Mouse (Mus musculus) kidney, embryonic 16.5 days (tissue): Measurements from ENCODE around the gene Rnf31. TPM values are rescaled to one million over a fixed set of nuclear protein-coding genes. Genes with fewer than 3 reads are reported as not detected.

ENCODE experiments used
- ATAC-seq: fragments of 200-750 bp; cut with Nextera tagmentation; 2 replicates; pipeline ENCODE4 v1.8.0; 2017; ENCODE audit warnings: moderate TSS enrichment; ENCODE audit not compliant: low FRiP score, low TSS enrichment
- H3K27ac ChIP-seq: fragments of 300-500 bp; sonication (generic); 2 replicates; pipeline ENCODE4 v1.5.1; 2014; ENCODE audit warnings: low read length
- H3K27me3 ChIP-seq: fragments of 300-500 bp; sonication (generic); 2 replicates; pipeline ENCODE4 v1.6.1; 2014; ENCODE audit warnings: low read length, control low read depth, mixed read lengths; ENCODE audit not compliant: insufficient read depth
- H3K36me3 ChIP-seq: fragments of 300-500 bp; sonication (generic); 2 replicates; pipeline ENCODE4 v1.6.1; 2014; ENCODE audit warnings: low read length, control low read depth, mixed read lengths; ENCODE audit not compliant: insufficient read depth
- H3K4me1 ChIP-seq: fragments of 300-500 bp; sonication (generic); 2 replicates; pipeline ENCODE4 v1.6.1; 2014; ENCODE audit warnings: low read length, control low read depth, mixed read lengths; ENCODE audit not compliant: insufficient read depth
- H3K4me2 ChIP-seq: fragments of 300-500 bp; sonication (generic); replicated peaks from 2 replicates; pipeline ENCODE4 v1.6.1; 2014; ENCODE audit warnings: low read depth, low read length
- H3K4me3 ChIP-seq: fragments of 300-500 bp; sonication (generic); 2 replicates; pipeline ENCODE4 v1.5.1; 2014; ENCODE audit warnings: mild to moderate bottlenecking, low read length
- H3K9ac ChIP-seq: fragments of 300-500 bp; sonication (generic); replicated peaks from 2 replicates; pipeline ENCODE4 v1.6.1; 2014; ENCODE audit warnings: low read length
- H3K9me3 ChIP-seq: fragments of 300-500 bp; sonication (generic); 2 replicates; pipeline ENCODE4 v1.6.1; 2016; ENCODE audit warnings: low read length, control low read depth
- WGBS: fragments of 180-500 bp; shearing (Covaris S2); extraction: QIAGEN DNeasy Blood & Tissue Kit; methylation state at CpG from one replicate; pipeline ENCODE4 v1.1.7; 2014; 5-methylcytosine and 5-hydroxymethylcytosine counted together
- polyA plus RNA-seq: library from polyadenylated mRNA; unstranded; fragments of >200 nt; fragmentation: Nextera tagmentation; extraction: Ambion mirVana; gene quantifications from 2 replicates; pipeline ENCODE4 v1.2.1, GENCODE M21; 2015

Rnf31 gene
- polyA plus RNA-seq, 1 experiment from 2014 or later = 21.3 TPM

- peak; percentile 36 for ATAC-seq
- WGBS = 22% methylated on average over 8 of the region's 8 CpGs
- peaks cover 21% of the 10 kb centered on the region for H3K4me1 ChIP-seq
- peak overlapping the region; percentile 99 for H3K4me3 ChIP-seq
- H3K27ac ChIP-seq = peak overlapping the region; percentile 95
- H3K36me3 ChIP-seq = peaks cover 35% of the 10 kb centered on the region
- no peaks in the 10 kb centered on the region for H3K9me3 ChIP-seq
- peak overlapping the region; percentile 92 for H3K9ac ChIP-seq
- H3K4me2 ChIP-seq = peak overlapping the region; percentile 88
- no peaks in the 10 kb centered on the region for H3K27me3 ChIP-seq
Measured at GRCm38 (mm10) chr14:55642679-55643059, 51.2 kb downstream of the Rnf31 start.

- peaks cover 21% of the 10 kb centered on the region for H3K4me1 ChIP-seq
- peak within 1 kb of the TSS; percentile 99 for H3K4me3 ChIP-seq
- H3K36me3 ChIP-seq = peaks cover 29% of the 10 kb centered on the region
- peak within 1 kb of the TSS; percentile 95 for H3K27ac ChIP-seq
- peak; percentile 87 for ATAC-seq
- peak within 1 kb of the TSS; percentile 92 for H3K9ac ChIP-seq
- peak within 1 kb of the TSS; percentile 88 for H3K4me2 ChIP-seq
- no peaks in the 10 kb centered on the region for H3K27me3 ChIP-seq
- H3K9me3 ChIP-seq = no peaks in the 10 kb centered on the region
- under 1% methylated on average over 86 of the region's 89 CpGs for WGBS
Measured at GRCm38 (mm10) chr14:55643060-55643907, 51.8 kb downstream of the Rnf31 start, which contains the start of gene Tm9sf1. Gene Tm9sf1, minus strand, starts transcription at chr14:55643806.

- no peak for ATAC-seq
- Histone ChIP-seq H3K4me1 (peaks cover 21% of the 10 kb centered on the region), H3K27me3 (no peaks in the 10 kb centered on the region), H3K4me2 (peak overlapping the region; percentile 88), H3K27ac (peak overlapping the region; percentile 95), H3K36me3 (peaks cover 21% of the 10 kb centered on the region), H3K4me3 (peak overlapping the region; percentile 99), H3K9me3 (no peaks in the 10 kb centered on the region), H3K9ac (peak overlapping the region; percentile 92)
- WGBS = 14% methylated on average over 17 of the region's 17 CpGs
Measured at GRCm38 (mm10) chr14:55644261-55644888, 52.9 kb downstream of the Rnf31 start.

- no peak for ATAC-seq
- WGBS = 97% methylated on average over 2 of the region's 2 CpGs
- Histone ChIP-seq H3K27me3 (no peaks in the 10 kb centered on the region), H3K27ac (no peak within 1 kb of the TSS), H3K4me1 (peaks cover 7% of the 10 kb centered on the region), H3K9me3 (no peaks in the 10 kb centered on the region), H3K4me2 (no peak within 1 kb of the TSS), H3K36me3 (no peaks in the 10 kb centered on the region), H3K9ac (no peak within 1 kb of the TSS), H3K4me3 (no peak within 1 kb of the TSS)
Measured at GRCm38 (mm10) chr14:55649884-55650283, 58.4 kb downstream of the Rnf31 start, which contains the start of gene Tssk4. Gene Tssk4, plus strand, starts transcription at chr14:55650184.

GRCm38 (mm10) chr14:55651528-55651927 is 60.0 kb downstream of the Rnf31 start:
- no peaks in the 10 kb centered on the region for H3K9me3 ChIP-seq
- H3K4me2 ChIP-seq = no peak overlapping the region
- WGBS = 90% methylated on average over 7 of the region's 7 CpGs

More at GRCm38 (mm10) chr14:55651528-55651927, 60.0 kb downstream of the Rnf31 start:
- no peaks in the 10 kb centered on the region for H3K27me3 ChIP-seq
- H3K4me1 ChIP-seq = no peaks in the 10 kb centered on the region
- no peak overlapping the region for H3K9ac ChIP-seq
- no peak for ATAC-seq
- no peak overlapping the region for H3K27ac ChIP-seq
- H3K4me3 ChIP-seq = no peak overlapping the region
- no peaks in the 10 kb centered on the region for H3K36me3 ChIP-seq

Other genes with a start within 250 kb of the Rnf31 start
- 147 and 157 TPM in 2 replicates for gene Dhrs4, start 113.0 kb upstream of the Rnf31 start, polyA plus RNA-seq
- gene Carmil3, start 101.1 kb upstream of the Rnf31 start, polyA plus RNA-seq = 2.5 and 3.0 TPM in 2 replicates
- 0.21 and 0.46 TPM in 2 replicates for gene Cpne6, start 81.3 kb upstream of the Rnf31 start, polyA plus RNA-seq
- not detected in 2 replicates for gene Nrl, start 66.7 kb upstream of the Rnf31 start, polyA plus RNA-seq
- gene Pck2, start 51.4 kb upstream of the Rnf31 start, polyA plus RNA-seq = 64.2 and 66.0 TPM in 2 replicates
- gene Dcaf11, start 31.7 kb upstream of the Rnf31 start, polyA plus RNA-seq = 117 TPM in 2 replicates
- 1.2 and 1.6 TPM in 2 replicates for gene A730061H03Rik, start 31.3 kb upstream of the Rnf31 start, polyA plus RNA-seq
- 4.5 and 4.6 TPM in 2 replicates for gene Fitm1, start 16.1 kb upstream of the Rnf31 start, polyA plus RNA-seq
- 156 and 168 TPM in 2 replicates for gene Psme1, start 13.6 kb upstream of the Rnf31 start, polyA plus RNA-seq
- 9.3 and 9.5 TPM in 2 replicates for gene Emc9, start 6.4 kb upstream of the Rnf31 start, polyA plus RNA-seq
- 207 and 226 TPM in 2 replicates for gene Psme2, start 595 bp upstream of the Rnf31 start, polyA plus RNA-seq
- 16.8 and 17.7 TPM in 2 replicates for gene Irf9, start 11.9 kb downstream of the Rnf31 start, polyA plus RNA-seq
- gene Rec8, start 26.3 kb downstream of the Rnf31 start, polyA plus RNA-seq = 23.0 and 24.2 TPM in 2 replicates
- 120 and 130 TPM in 2 replicates for gene Ipo4, start 44.2 kb downstream of the Rnf31 start, polyA plus RNA-seq
- gene Gm49378, start 46.2 kb downstream of the Rnf31 start, polyA plus RNA-seq = 1.5 and 1.6 TPM in 2 replicates
- 137 and 139 TPM in 2 replicates for gene Tm9sf1, start 52.1 kb downstream of the Rnf31 start, polyA plus RNA-seq
- 1.1 and 1.3 TPM in 2 replicates for gene Tssk4, start 58.5 kb downstream of the Rnf31 start, polyA plus RNA-seq
- gene Mdp1, start 68.8 kb downstream of the Rnf31 start, polyA plus RNA-seq = 59.8 and 61.0 TPM in 2 replicates
- gene Gmpr2, start 80.2 kb downstream of the Rnf31 start, polyA plus RNA-seq = 74.1 and 74.2 TPM in 2 replicates
- gene Nedd8, start 80.4 kb downstream of the Rnf31 start, polyA plus RNA-seq = 514 and 521 TPM in 2 replicates
- gene Tinf2, start 90.1 kb downstream of the Rnf31 start, polyA plus RNA-seq = 43.9 and 44.5 TPM in 2 replicates
- gene Tgm1, start 122.2 kb downstream of the Rnf31 start, polyA plus RNA-seq = 2.9 and 3.0 TPM in 2 replicates
- gene Rabggta, start 130.6 kb downstream of the Rnf31 start, polyA plus RNA-seq = 43.3 and 46.2 TPM in 2 replicates
- gene Dhrs1, start 154.0 kb downstream of the Rnf31 start, polyA plus RNA-seq = 112 and 119 TPM in 2 replicates
- 40.6 and 41.9 TPM in 2 replicates for gene Nop9, start 154.0 kb downstream of the Rnf31 start, polyA plus RNA-seq
- 21.1 and 21.3 TPM in 2 replicates for gene Cideb, start 166.8 kb downstream of the Rnf31 start, polyA plus RNA-seq
- gene Ltb4r2, start 169.7 kb downstream of the Rnf31 start, polyA plus RNA-seq = 0.41 and 0.45 TPM in 2 replicates
- 0.54 and 0.92 TPM in 2 replicates for gene Ltb4r1, start 174.3 kb downstream of the Rnf31 start, polyA plus RNA-seq
- gene Adcy4, start 192.4 kb downstream of the Rnf31 start, polyA plus RNA-seq = 16.7 and 19.7 TPM in 2 replicates
- gene Ripk3, start 197.2 kb downstream of the Rnf31 start, polyA plus RNA-seq = 39.3 and 43.4 TPM in 2 replicates
- gene Nfatc4, start 231.4 kb downstream of the Rnf31 start, polyA plus RNA-seq = 38.2 and 38.7 TPM in 2 replicates